Mouse (Mus musculus) hindbrain, postnatal 0 days (tissue): Measurements from ENCODE around the gene Hdac6. TPM values are rescaled to one million over a fixed set of nuclear protein-coding genes. Genes with fewer than 3 reads are reported as not detected.

ENCODE experiments used
- ATAC-seq: fragments of 200-750 bp; cut with Nextera tagmentation; 2 replicates; pipeline ENCODE4 v1.8.0; 2017; ENCODE audit warnings: mild to moderate bottlenecking, moderate TSS enrichment, moderate library complexity
- DNase-seq: peaks from one replicate; pipeline ENCODE4 v3.0.0-alpha.2; 2015; ENCODE audit warnings: low spot score
- H3K27ac ChIP-seq: fragments of 300-500 bp; sonication (generic); 2 replicates; pipeline ENCODE4 v1.5.1; 2014; ENCODE audit warnings: mild to moderate bottlenecking
- H3K27me3 ChIP-seq: fragments of 300-500 bp; sonication (generic); 2 replicates; pipeline ENCODE4 v1.6.1; 2014; ENCODE audit warnings: low read length, mixed read lengths; ENCODE audit not compliant: insufficient read depth
- H3K36me3 ChIP-seq: fragments of 300-500 bp; sonication (generic); 2 replicates; pipeline ENCODE4 v1.6.1; 2014; ENCODE audit warnings: low read length, mixed read lengths; ENCODE audit not compliant: insufficient read depth
- H3K4me1 ChIP-seq: fragments of 300-500 bp; sonication (generic); 2 replicates; pipeline ENCODE4 v1.6.1; 2014; ENCODE audit warnings: antibody characterized with exemption, low read length, mixed read lengths; ENCODE audit not compliant: insufficient read depth
- H3K4me2 ChIP-seq: fragments of 300-500 bp; sonication (generic); 2 replicates; pipeline ENCODE4 v1.6.1; 2014; ENCODE audit warnings: low read depth, mild to moderate bottlenecking, low read length, moderate library complexity, mixed read lengths
- H3K4me3 ChIP-seq: fragments of 300-500 bp; sonication (generic); 2 replicates; pipeline ENCODE4 v1.5.1; 2014; ENCODE audit warnings: low read length
- H3K9ac ChIP-seq: fragments of 300-500 bp; sonication (generic); replicated peaks from 2 replicates; pipeline ENCODE4 v1.6.1; 2014; ENCODE audit warnings: mild to moderate bottlenecking, low read length, moderate library complexity, mixed read lengths
- H3K9me3 ChIP-seq: fragments of 300-500 bp; sonication (generic); 2 replicates; pipeline ENCODE4 v1.6.1; 2016; ENCODE audit warnings: low read length, mixed read lengths
- CTCF ChIP-seq: IDR thresholded peaks from 2 replicates; pipeline ENCODE4 v1.5.1; 2016; ENCODE audit warnings: antibody characterized with exemption, control low read depth, low read depth
- WGBS: fragments of 180-500 bp; shearing (Covaris S2); extraction: QIAGEN DNeasy Blood & Tissue Kit; methylation state at CpG from one replicate; pipeline ENCODE4 v1.1.7; 2014; 5-methylcytosine and 5-hydroxymethylcytosine counted together
- polyA plus RNA-seq: library from polyadenylated mRNA; unstranded; fragments of >200 nt; fragmentation: Nextera tagmentation; extraction: Ambion mirVana; gene quantifications from 2 replicates; pipeline ENCODE4 v1.2.1, GENCODE M21; 2015
- total RNA-seq: library from RNA; depleted of rRNA; stranded (reverse); fragments of >200 nt; gene quantifications from 2 replicates; pipeline ENCODE4 v1.2.3, GENCODE M21; 2014

The Hdac6 gene
- total and polyA plus RNA-seq, 2 experiments from 2014 or later: 57.4 to 105 TPM

GRCm38 (mm10) chrX:7968899-7969298 lies 21.2 kb upstream of the Hdac6 start:
- H3K27me3 ChIP-seq: no peaks in the 10 kb centered on the region
- ATAC-seq (no peak), DNase-seq (no peak)
- WGBS: 86% methylated on average over 3 of the region's 3 CpGs
- H3K27ac ChIP-seq: no peak overlapping the region
- no peaks in the 10 kb centered on the region for H3K36me3 ChIP-seq
- H3K9ac ChIP-seq: no peak overlapping the region
- no peak overlapping the region for H3K4me3 ChIP-seq
- no peaks in the 10 kb centered on the region for H3K4me1 ChIP-seq
- TF ChIP-seq CTCF: no peak
- no peaks in the 10 kb centered on the region for H3K9me3 ChIP-seq
- no peak overlapping the region for H3K4me2 ChIP-seq

- Histone ChIP-seq H3K9me3 (no peaks in the 10 kb centered on the region), H3K27ac (no peak overlapping the region), H3K9ac (no peak overlapping the region), H3K27me3 (no peaks in the 10 kb centered on the region), H3K4me1 (no peaks in the 10 kb centered on the region), H3K4me2 (no peak overlapping the region), H3K4me3 (no peak overlapping the region), H3K36me3 (no peaks in the 10 kb centered on the region)
- DNase-seq (no peak), ATAC-seq (no peak)
- 90% methylated on average over 8 of the region's 8 CpGs for WGBS
- TF ChIP-seq CTCF: no peak
Observed at GRCm38 (mm10) chrX:7968226-7968625, 20.5 kb upstream of the Hdac6 start.

GRCm38 (mm10) chrX:7967596-7968201 lies 20.0 kb upstream of the Hdac6 start:
- Histone ChIP-seq H3K27me3 (no peaks in the 10 kb centered on the region), H3K4me2 (no peak overlapping the region), H3K4me1 (no peaks in the 10 kb centered on the region), H3K9ac (no peak overlapping the region), H3K9me3 (no peaks in the 10 kb centered on the region), H3K27ac (no peak overlapping the region), H3K36me3 (no peaks in the 10 kb centered on the region), H3K4me3 (no peak overlapping the region)
- TF ChIP-seq CTCF: no peak
- no peak for DNase-seq
- no peak for ATAC-seq
- 85% methylated on average over 7 of the region's 9 CpGs for WGBS

- DNase-seq (no peak), ATAC-seq (no peak)
- Histone ChIP-seq H3K9me3 (no peaks in the 10 kb centered on the region), H3K4me1 (no peaks in the 10 kb centered on the region), H3K4me3 (no peak overlapping the region), H3K27ac (no peak overlapping the region), H3K9ac (no peak overlapping the region), H3K27me3 (no peaks in the 10 kb centered on the region), H3K4me2 (no peak overlapping the region), H3K36me3 (no peaks in the 10 kb centered on the region)
- WGBS: 86% methylated on average over 4 of the region's 4 CpGs
- TF ChIP-seq CTCF: no peak
Observed at GRCm38 (mm10) chrX:7966161-7966560, 18.5 kb upstream of the Hdac6 start.

- no peak overlapping the region for H3K4me3 ChIP-seq
- WGBS: 76% methylated on average over 7 of the region's 7 CpGs
- DNase-seq (no peak), ATAC-seq (no peak)
- H3K4me1 ChIP-seq: no peaks in the 10 kb centered on the region
- no peak overlapping the region for H3K9ac ChIP-seq
- H3K27ac ChIP-seq: no peak overlapping the region
- TF ChIP-seq CTCF: no peak
- H3K9me3 ChIP-seq: no peaks in the 10 kb centered on the region
- no peaks in the 10 kb centered on the region for H3K36me3 ChIP-seq
- no peak overlapping the region for H3K4me2 ChIP-seq
- no peaks in the 10 kb centered on the region for H3K27me3 ChIP-seq
Observed at GRCm38 (mm10) chrX:7963829-7964626, 16.3 kb upstream of the Hdac6 start.

GRCm38 (mm10) chrX:7958868-7959267 lies 11.2 kb upstream of the Hdac6 start:
- H3K9me3 ChIP-seq: no peaks in the 10 kb centered on the region
- no peaks in the 10 kb centered on the region for H3K36me3 ChIP-seq
- no peaks in the 10 kb centered on the region for H3K27me3 ChIP-seq
- H3K27ac ChIP-seq: no peak overlapping the region
- H3K4me3 ChIP-seq: no peak overlapping the region
- no peak overlapping the region for H3K4me2 ChIP-seq
- ATAC-seq (no peak), DNase-seq (no peak)
- no peak for TF ChIP-seq CTCF
- WGBS: 94% methylated on average over 9 of the region's 9 CpGs
- no peak overlapping the region for H3K9ac ChIP-seq
- no peaks in the 10 kb centered on the region for H3K4me1 ChIP-seq

GRCm38 (mm10) chrX:7950091-7950490 lies 2.4 kb upstream of the Hdac6 start:
- H3K9ac ChIP-seq: no peak overlapping the region
- H3K27ac ChIP-seq: no peak overlapping the region
- H3K9me3 ChIP-seq: no peaks in the 10 kb centered on the region
- no peak overlapping the region for H3K4me2 ChIP-seq
- no peaks in the 10 kb centered on the region for H3K27me3 ChIP-seq
- no peaks in the 10 kb centered on the region for H3K4me1 ChIP-seq
- TF ChIP-seq CTCF: no peak
- no peak for DNase-seq
- no peak for ATAC-seq
- H3K4me3 ChIP-seq: no peak overlapping the region
- WGBS: 89% methylated on average over 7 of the region's 7 CpGs
- no peaks in the 10 kb centered on the region for H3K36me3 ChIP-seq
